Mouse (Mus musculus) CH12.LX (cell line): ENCODE measurements around the gene Cryaa.

Experiments used
- BHLHE40 ChIP-seq: IDR thresholded peaks from 2 replicates; pipeline ENCODE4 v1.6.1; 2011; ENCODE audit warnings: mild to moderate bottlenecking, low read depth, low read length, improper control_type of control experiment
- CHD1 ChIP-seq: IDR thresholded peaks from 2 replicates; pipeline ENCODE4 v1.6.1; 2012; ENCODE audit warnings: low read depth, low read length, improper control_type of control experiment, inconsistent platforms
- CHD2 ChIP-seq: IDR thresholded peaks from 2 replicates; pipeline ENCODE4 v1.6.1; 2011; ENCODE audit warnings: low read length, improper control_type of control experiment
- CTCF ChIP-seq, 2 experiments: IDR thresholded peaks in 1 of 2; conservative IDR thresholded peaks in 1 of 2; 2 replicates each; pipeline ENCODE4 v1.5.1; 2011 to 2012; ENCODE audit warnings: low read depth in 2 of 2, low read length in 2 of 2, improper control_type of control experiment in 1 of 2, inconsistent platforms in 1 of 2, mild to moderate bottlenecking in 1 of 2, moderate library complexity in 1 of 2
- EP300 ChIP-seq: IDR thresholded peaks from 2 replicates; pipeline ENCODE4 v1.6.1; 2011; ENCODE audit warnings: low read length, improper control_type of control experiment
- IRF4 ChIP-seq: IDR thresholded peaks from 2 replicates; pipeline ENCODE4 v1.6.1; 2014; ENCODE audit warnings: low read depth, mild to moderate bottlenecking, inconsistent platforms, low read length, improper control_type of control experiment
- MAX ChIP-seq: IDR thresholded peaks from 2 replicates; pipeline ENCODE4 v1.6.1; 2011; ENCODE audit warnings: low read length, improper control_type of control experiment
- MAZ ChIP-seq: IDR thresholded peaks from 2 replicates; pipeline ENCODE4 v1.6.1; 2012; ENCODE audit warnings: low read depth, mild to moderate bottlenecking, inconsistent platforms, low read length, improper control_type of control experiment, moderate library complexity
- NRF1 ChIP-seq: IDR thresholded peaks from 2 replicates; pipeline ENCODE4 v1.6.1; 2014; ENCODE audit warnings: low read depth, mild to moderate bottlenecking, inconsistent platforms, low read length, improper control_type of control experiment, moderate library complexity
- POLR2A ChIP-seq: IDR thresholded peaks from 2 replicates; pipeline ENCODE4 v1.6.1; 2011; ENCODE audit warnings: low read depth, mild to moderate bottlenecking, improper control_type of control experiment, low read length
- TBP ChIP-seq: conservative IDR thresholded peaks from 2 replicates; pipeline ENCODE4 v1.6.1; 2011; ENCODE audit warnings: low read depth, low read length, improper control_type of control experiment
- USF1 ChIP-seq: IDR thresholded peaks from 2 replicates; pipeline ENCODE4 v1.6.1; 2014; ENCODE audit warnings: low read depth, mild to moderate bottlenecking, inconsistent platforms, low read length, improper control_type of control experiment
- ZC3H11A ChIP-seq: IDR thresholded peaks from 2 replicates; pipeline ENCODE4 v1.6.1; 2012; ENCODE audit warnings: low read depth, mild to moderate bottlenecking, inconsistent platforms, low read length, improper control_type of control experiment
- ZNF384 ChIP-seq: IDR thresholded peaks from 2 replicates; pipeline ENCODE4 v1.6.1; 2012; ENCODE audit warnings: low read depth, low read length, improper control_type of control experiment, inconsistent platforms

DNA sequence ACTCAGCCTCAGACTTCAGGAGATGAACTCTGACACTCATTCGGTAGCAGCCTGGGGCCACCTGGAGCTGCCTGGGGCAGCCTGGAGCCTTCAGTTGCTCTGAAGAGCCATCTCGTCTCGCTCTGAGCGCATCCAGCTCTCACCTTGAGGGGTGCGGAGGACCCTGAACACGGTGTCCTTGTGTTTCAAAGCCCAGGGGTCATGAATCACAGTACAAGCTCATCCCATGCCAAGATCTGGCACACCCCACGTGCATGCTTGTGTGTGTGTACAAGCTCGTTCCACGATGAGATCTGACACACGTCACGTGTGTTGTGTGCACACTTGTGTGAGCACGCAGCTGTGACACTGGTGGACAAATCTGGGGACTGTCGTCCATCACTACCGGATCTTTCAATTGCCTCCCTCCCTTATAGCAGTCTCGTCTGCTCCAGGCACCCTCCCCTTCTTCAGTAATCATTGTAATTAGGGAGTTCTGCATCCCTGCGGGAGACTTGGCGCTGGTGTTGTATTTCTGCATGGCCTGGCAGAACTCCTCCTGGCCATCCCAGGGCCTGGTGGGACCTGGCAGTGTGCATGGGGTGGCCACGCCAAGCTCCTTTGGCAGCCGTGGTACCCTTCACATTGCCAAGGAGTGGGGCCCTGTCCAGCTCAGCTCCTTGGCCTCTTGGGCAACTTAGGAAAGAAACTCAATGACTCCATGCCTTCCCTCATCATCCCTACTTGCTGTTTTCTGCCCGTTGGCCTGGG, 27.8 kb downstream of the Cryaa start:
- TF ChIP-seq CTCF (conservative IDR thresholded peaks at IDR 0.05 in 1 of 2, IDR thresholded peaks at IDR 0.05 in 1 of 2; ENCODE audit: low read depth in 2 of 2, low read length in 2 of 2) (no peak), MAX (no peak), BHLHE40 (no peak), ZC3H11A (no peak), POLR2A (no peak), IRF4 (no peak), USF1 (no peak), ZNF384 (no peak), CHD2 (no peak), CHD1 (no peak), TBP (no peak), EP300 (no peak), MAZ (no peak), NRF1 (no peak)
